10 mouse cellular contexts compared by ENCODE assay signal in the genomic region with DNA sequence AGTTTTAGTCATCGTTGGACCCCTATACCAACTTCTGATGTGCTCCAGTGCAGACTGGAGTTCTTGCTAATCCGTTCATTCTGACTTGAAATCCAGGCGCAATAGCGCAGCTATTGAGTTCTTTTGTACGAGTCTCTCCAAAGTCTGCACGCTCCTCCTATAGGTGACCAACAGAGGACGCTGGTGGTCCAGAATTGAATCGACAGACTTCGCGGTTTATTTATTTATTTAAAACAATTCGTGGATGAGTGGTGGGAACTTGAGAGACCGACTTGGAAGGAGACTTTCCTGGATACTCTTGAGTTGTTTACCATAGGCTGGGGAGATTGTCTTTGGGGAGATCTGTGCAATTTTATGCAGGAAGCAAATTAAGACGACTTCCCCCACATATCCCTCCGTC. TPM values are rescaled to one million over a fixed set of nuclear protein-coding genes. Genes with fewer than 3 reads are reported as not detected.
DNase-seq lines count a peak whose midpoint lies in the region; ATAC-seq and TF ChIP-seq lines count a peak whose summit lies in the region.
"Had no signal": no experiment of that assay in that cellular context is flagged by ENCODE, and none has a peak within 500 bp of the region (broad histone marks: within the 10 kb centered on the region; RNA-seq: fewer than 3 reads in every experiment).

No protein-coding gene starts in this region.

- H3K27ac ChIP-seq in forebrain, embryonic 11.5 days (ENCODE audit: low read depth, low read length), result no peak overlapping the region
- H3K27ac ChIP-seq in heart, postnatal 0 days (ENCODE audit: low read depth), result no peak overlapping the region

- peak; percentile 54 for DNase-seq in kidney, adult 18-20 months
- DNase-seq in kidney, adult 11 months, result no peak
- peak; percentile 78 for DNase-seq in forebrain, embryonic 11.5 days (ENCODE audit: low spot score)
- peak; percentile 68 for DNase-seq in heart, postnatal 0 days (ENCODE audit: low spot score)
- peak; percentile 78 to 84 for DNase-seq in kidney, postnatal 4 days
- peak; percentile 66 for DNase-seq in lung, postnatal 10 days
- peak; percentile 75 for DNase-seq in right cerebral cortex, postnatal 4 days

- peak overlapping the region; percentile 84 for H3K4me2 ChIP-seq in forebrain, embryonic 11.5 days (ENCODE audit: low read depth, low read length, severe bottlenecking)
- H3K4me2 ChIP-seq in heart, postnatal 0 days (ENCODE audit: low read depth, low read length), result peak overlapping the region; percentile 74; the same call in 1 of the 2 replicates

- H3K9ac ChIP-seq in forebrain, embryonic 11.5 days (ENCODE audit: low read length), result no peak overlapping the region
- no peak overlapping the region for H3K9ac ChIP-seq in heart, postnatal 0 days (replicated peaks; ENCODE audit: low read depth, low read length)

- no peak for ATAC-seq in forebrain, embryonic 11.5 days (replicated peaks; ENCODE audit: low FRiP score)
- ATAC-seq in heart, postnatal 0 days (ENCODE audit: insufficient read depth, low read depth), result no peak
- ATAC-seq in erythroblast, adult 5-6 weeks (replicated peaks; ENCODE audit: low FRiP score, poor library complexity, severe bottlenecking), result no peak

- TF ChIP-seq EP300 in heart, postnatal 0 days (IDR thresholded peaks at IDR 0.05; ENCODE audit: low read depth), result no peak

- TF ChIP-seq CTCF in heart, postnatal 0 days (IDR thresholded peaks at IDR 0.05; ENCODE audit: low read depth), result peak; percentile 64

- H3K4me3 ChIP-seq in forebrain, embryonic 11.5 days (ENCODE audit: low read depth, low read length), result peak overlapping the region; percentile 59
- H3K4me3 ChIP-seq in heart, postnatal 0 days (ENCODE audit: low read depth, low read length), result peak overlapping the region; percentile 56; the same call in 1 of the 2 replicates

- H3K9me3 ChIP-seq in forebrain, embryonic 11.5 days (ENCODE audit: control insufficient read depth, low read length), result no peaks in the 10 kb centered on the region
- H3K9me3 ChIP-seq in heart, postnatal 0 days (replicated peaks; ENCODE audit: control insufficient read depth, low read length), result no peaks in the 10 kb centered on the region

- H3K36me3 ChIP-seq in forebrain, embryonic 11.5 days (ENCODE audit: control insufficient read depth, insufficient read depth, low read length), result no peaks in the 10 kb centered on the region
- no peaks in the 10 kb centered on the region for H3K36me3 ChIP-seq in heart, postnatal 0 days (replicated peaks; ENCODE audit: control insufficient read depth, insufficient read depth, low read length)

- 10% methylated on average over 14 of the region's 14 CpGs for WGBS in forebrain, embryonic 11.5 days
- WGBS in heart, postnatal 0 days, result 5% methylated on average over 14 of the region's 14 CpGs

- H3K27me3 ChIP-seq in forebrain, embryonic 11.5 days (ENCODE audit: control insufficient read depth, insufficient read depth, low read length), result peaks cover 20% of the 10 kb centered on the region
- H3K27me3 ChIP-seq in heart, postnatal 0 days (ENCODE audit: control insufficient read depth, insufficient read depth, low read length), result peaks cover 44% of the 10 kb centered on the region

- H3K4me1 ChIP-seq in forebrain, embryonic 11.5 days (replicated peaks; ENCODE audit: control insufficient read depth, insufficient read depth, low read length), result peaks cover 11% of the 10 kb centered on the region; the same call in 1 of the 2 replicates
- peaks cover 14% of the 10 kb centered on the region; the same call in 1 of the 2 replicates for H3K4me1 ChIP-seq in heart, postnatal 0 days (ENCODE audit: control insufficient read depth, insufficient read depth)

RNA-seq across cellular contexts. Expression of gene Igfbp3, which starts 1.0 kb away (rescaled TPM):
- polyA plus RNA-seq in forebrain, embryonic 11.5 days (2014; fragmentation: Nextera tagmentation; extraction: Ambion mirVana), result 11.0 and 11.5 TPM in 2 replicates
- 46.5 and 59.5 TPM in 2 replicates for total RNA-seq in heart, postnatal 0 days (2014; rRNA removed; ENCODE audit: low replicate concordance)
- 17.2 and 18.1 TPM in 2 replicates for polyA plus RNA-seq in heart, postnatal 0 days (2015; fragmentation: Nextera tagmentation; extraction: Ambion mirVana)
- total RNA-seq in erythroblast, adult 5-6 weeks (2015; ENCODE audit: low replicate concordance), result 0.42 TPM in 1 of 2 replicates, not detected in the other
- not detected in 2 replicates for total RNA-seq in erythroblast, adult 5-6 weeks (2017; ENCODE audit: low replicate concordance)
- total RNA-seq: MEL had no signal

RNA-seq across cellular contexts. Expression of gene Igfbp1, which starts 17.2 kb away (rescaled TPM):
- polyA plus RNA-seq in forebrain, embryonic 11.5 days (2014; fragmentation: Nextera tagmentation; extraction: Ambion mirVana), result 0.16 and 0.17 TPM in 2 replicates
- 2.7 and 10.6 TPM in 2 replicates for total RNA-seq in heart, postnatal 0 days (2014; rRNA removed; ENCODE audit: low replicate concordance)
- polyA plus RNA-seq in heart, postnatal 0 days (2015; fragmentation: Nextera tagmentation; extraction: Ambion mirVana), result not detected in 2 replicates
- not detected in 2 replicates for total RNA-seq in erythroblast, adult 5-6 weeks (2015; ENCODE audit: low replicate concordance)
- total RNA-seq in erythroblast, adult 5-6 weeks (2017; ENCODE audit: low replicate concordance), result not detected in 2 replicates
- total RNA-seq: layer of hippocampus, postnatal 25 days; MEL had no signal

RNA-seq across cellular contexts. Expression of gene Gm11985, which starts 26.4 kb away (rescaled TPM):
- not detected in 2 replicates for polyA plus RNA-seq in forebrain, embryonic 11.5 days (2014; fragmentation: Nextera tagmentation; extraction: Ambion mirVana)
- total RNA-seq in heart, postnatal 0 days (2014; rRNA removed; ENCODE audit: low replicate concordance), result not detected in 2 replicates
- polyA plus RNA-seq in heart, postnatal 0 days (2015; fragmentation: Nextera tagmentation; extraction: Ambion mirVana), result not detected in 2 replicates
- not detected in 2 replicates for total RNA-seq in erythroblast, adult 5-6 weeks (2015; ENCODE audit: low replicate concordance)
- total RNA-seq in erythroblast, adult 5-6 weeks (2017; ENCODE audit: low replicate concordance), result not detected in 2 replicates
- total RNA-seq: layer of hippocampus, postnatal 25 days; MEL had no signal

Comparison
In these comparisons a context has a peak if more than half of its experiments do, and no peak if none do; other contexts are left out.
1. RNA of gene Igfbp3, which starts 1.0 kb away (total RNA-seq): 46.5 to 59.5 TPM in heart, postnatal 0 days; 0.42 TPM in erythroblast, adult 5-6 weeks; every median in the first group is over 10 times any median in the second.